Mouse (Mus musculus): Measurements from ENCODE around the gene Gm49425. TPM values are rescaled to one million over a fixed set of nuclear protein-coding genes. Genes with fewer than 3 reads are reported as not detected.

The Gm49425 gene
- total RNA-seq, 4 experiments from 2014 or later: not detected

DNA sequence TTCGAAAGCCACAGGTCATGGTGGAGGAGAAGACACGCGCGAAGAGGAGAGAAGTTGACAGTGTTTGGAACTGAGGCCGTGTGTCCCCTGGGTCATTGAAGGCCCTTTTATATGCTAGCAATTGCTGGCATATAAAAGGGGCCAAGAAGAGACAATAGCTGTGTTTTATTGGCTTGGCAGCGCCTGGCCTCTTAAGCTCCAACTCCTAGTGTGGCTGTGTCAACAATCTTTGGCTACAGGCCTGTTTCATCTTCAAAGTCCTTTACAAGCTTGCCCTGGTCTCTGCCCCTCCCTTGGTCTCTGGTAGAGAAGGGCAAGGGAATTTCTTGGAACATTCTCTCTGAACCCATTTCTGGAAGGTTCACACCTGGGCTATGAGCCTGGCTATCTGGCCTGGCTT lies 25.6 kb downstream of the Gm49425 start, which contains the start of gene Krt83:
Gene Krt83 (minus strand): TSS at position 82 of the 400 bp plus-strand sequence.
- DNase-seq (ENCODE audit: low spot score): no peak

DNA sequence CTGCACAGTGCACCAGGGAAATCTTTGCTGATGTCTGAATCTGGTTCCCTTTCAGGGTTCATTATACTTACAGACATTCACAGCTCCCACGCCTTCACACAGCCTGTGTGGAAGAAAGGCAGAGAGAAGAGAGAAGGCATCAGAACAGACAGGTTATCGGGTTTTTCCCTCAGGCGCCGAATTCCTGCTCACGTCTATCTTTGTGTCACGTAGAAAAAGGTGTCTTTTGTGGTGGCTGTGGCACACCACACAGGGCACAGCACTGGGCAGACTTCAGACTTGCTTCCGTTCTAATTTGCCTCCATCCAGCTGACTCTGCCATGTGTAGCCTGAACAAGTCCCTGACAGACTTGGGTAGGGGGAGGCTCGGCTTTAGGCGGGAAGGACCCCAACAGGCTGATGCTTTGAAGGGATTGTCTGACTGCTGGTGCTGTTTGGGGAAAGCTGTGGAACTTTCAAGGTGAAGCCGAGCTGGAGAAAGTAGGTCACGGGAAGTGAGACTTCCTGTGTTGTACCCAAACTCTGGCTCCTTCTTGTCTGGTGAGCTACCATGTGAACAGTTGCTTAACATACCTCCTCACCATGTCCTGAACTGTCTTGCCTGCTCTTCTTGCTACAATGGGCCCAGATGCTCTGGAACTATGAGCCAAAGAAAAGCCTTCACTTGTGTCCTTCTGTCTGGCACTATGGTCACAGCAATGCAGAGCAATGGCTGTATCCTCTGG lies 31.0 kb downstream of the Gm49425 start:
- no peak for DNase-seq (ENCODE audit: low spot score)

DNA sequence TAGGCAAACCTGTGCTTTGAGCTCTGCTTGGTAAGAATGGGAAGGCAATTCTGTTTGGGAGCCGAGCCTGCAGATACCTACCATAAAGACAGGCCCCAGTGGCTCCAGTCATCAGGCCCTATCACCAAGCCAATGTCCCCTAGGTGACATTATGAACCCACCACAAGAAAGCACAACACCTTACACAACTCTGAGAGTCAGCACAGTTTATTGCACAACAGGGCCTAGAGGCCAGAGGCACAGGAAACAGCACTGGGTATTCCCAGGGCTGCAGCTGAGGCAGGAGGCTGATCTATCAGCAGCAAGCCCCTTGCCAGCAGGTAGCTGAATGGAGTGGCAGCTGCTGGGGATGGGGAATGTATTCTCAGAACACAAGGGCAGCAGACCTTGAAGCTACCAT lies 32.1 kb downstream of the Gm49425 start:
- no peak for DNase-seq (ENCODE audit: low spot score)

DNA sequence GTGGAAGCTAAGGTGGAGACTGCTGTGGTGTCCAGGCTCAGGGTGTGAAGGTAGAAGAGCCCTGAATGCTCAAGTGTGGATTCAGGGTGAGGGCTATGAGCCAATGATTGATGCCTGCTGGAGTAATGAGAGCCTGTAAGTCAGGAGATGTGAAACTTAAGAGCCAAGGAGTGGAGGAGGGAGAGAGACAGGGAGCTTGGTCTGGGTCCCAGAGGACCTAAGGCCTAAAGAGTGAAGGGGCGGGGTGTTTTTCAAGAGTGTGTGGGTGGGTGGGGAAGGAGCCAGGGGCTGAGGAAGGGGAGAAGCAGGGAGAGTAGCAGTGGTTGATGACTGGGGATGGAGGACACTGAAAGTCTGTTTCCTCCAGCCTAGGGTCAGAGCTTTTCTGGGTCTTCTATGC lies 33.4 kb downstream of the Gm49425 start:
- DNase-seq (ENCODE audit: low spot score): no peak

DNA sequence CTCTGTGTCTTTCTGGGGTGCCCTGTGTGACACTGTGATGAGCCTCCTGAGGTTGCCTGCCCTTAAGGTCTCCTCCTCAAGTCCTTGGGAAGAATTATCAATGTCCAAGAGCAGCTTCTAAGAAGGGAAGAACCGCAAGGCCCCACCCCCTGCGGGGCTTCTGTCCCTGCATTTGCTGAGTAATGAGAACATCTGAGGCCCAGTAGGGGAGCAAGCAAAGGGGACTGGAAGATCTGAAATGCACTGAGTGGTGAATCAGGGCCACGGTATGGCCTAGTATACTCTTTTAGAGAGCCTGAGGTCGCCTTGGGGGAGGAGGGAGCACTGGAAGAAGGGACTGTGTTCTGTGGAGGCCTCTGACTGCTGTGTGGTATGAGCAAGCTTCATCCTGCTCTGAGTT lies 35.0 kb downstream of the Gm49425 start:
- no peak for DNase-seq (ENCODE audit: low spot score)

DNA sequence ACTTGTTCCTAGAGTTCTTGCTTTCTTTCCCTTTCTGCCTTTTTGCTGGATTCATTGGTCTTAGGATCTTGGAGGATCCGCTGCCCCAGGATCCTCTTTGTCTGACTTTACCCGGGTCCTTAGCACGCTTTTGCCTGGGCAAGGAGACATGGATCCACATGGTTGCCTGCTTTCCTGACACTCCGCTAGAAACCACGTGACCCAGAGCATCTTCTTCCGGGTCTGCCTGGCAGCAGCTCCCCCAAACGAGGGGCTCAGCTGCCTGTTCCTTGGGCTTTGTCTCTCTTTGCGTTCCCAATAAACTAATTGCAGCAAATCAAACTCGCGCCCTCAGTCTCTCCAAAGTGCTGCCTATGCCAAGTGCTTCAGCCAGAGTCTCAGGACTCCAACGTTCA lies 37.4 kb downstream of the Gm49425 start:
- DNase-seq (ENCODE audit: low spot score): no peak

DNA sequence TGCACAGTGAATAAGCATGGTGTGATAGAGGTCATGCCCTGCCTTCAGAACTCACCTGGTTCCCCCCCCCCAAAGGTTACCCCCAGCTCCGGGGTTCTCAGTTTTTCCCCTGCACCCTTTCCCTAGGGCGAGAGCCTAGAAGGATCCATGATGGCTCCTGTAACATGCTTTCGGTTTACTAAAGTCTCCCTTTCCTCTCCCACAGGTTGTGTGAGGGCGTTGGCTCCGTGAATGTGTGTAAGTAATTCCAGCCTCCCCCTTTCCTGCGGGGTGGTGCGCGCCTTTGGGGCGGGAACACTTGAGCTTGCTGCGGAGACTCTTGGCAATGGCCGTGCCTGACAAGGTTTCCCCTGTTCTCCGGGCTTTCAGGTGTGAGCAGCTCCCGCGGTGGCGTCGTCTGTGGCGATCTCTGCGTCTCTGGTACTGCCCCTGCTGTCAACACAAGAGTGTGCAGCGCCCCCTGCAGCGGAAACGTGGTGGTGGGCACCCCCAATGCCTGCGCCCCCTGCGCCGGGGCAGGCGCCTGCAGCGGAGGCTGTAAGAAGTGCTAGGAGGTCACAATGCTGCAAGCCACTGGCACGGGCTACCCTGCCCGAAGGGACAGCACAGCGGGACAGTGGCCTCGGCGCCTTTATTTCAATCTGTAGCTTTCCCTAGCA lies 37.9 kb downstream of the Gm49425 start:
- DNase-seq (ENCODE audit: low spot score): no peak

DNA sequence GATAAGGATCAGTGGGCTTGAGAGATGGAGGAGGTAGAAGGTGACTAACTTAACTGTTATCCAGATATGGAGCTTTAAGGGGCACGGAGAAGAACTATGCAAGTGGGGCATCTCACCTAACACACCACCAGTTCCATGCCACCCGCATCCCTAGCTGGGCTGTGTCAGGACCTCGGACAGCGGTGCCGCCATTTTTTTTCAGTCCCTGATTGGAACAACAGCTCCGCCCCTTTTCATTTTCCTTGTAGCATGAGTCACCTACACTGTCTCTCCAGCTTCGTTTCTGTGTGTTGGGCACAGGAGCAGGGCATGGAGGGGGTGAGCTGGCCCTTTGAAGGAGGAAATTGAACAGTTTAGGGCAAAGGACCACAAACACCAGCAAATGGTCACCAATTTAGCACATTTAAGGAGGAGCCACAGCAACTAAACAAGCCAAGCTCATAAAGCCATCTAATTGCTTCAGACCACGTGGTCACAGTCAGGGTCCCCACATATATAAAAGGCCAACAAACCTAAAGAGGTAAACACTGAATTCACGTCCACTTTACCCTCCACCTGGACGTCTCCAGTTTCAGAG lies 44.0 kb downstream of the Gm49425 start, which contains the start of gene Krt86:
Gene Krt86 (plus strand): TSS at position 527 of the 577 bp plus-strand sequence.
- no peak for DNase-seq (ENCODE audit: low spot score)

DNA sequence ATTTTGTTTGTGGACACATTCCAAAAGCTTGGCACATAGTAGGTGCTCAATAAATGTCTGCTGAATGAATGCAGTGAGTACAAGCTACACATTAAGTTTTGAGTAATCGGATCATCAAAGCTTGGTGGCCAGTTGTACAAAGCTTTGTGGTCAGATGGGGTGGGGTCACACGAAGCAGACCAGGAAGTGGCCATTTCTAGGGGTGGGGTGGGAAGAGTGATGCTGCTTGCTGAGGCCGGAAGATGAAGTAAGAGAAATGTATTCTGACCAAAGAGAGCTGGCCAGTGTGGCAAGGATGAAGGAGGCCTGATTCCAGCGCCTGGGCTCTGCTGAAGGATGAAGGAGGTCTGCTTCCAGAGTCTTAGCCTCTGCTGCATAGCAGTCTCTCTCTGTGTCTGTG lies 48.0 kb downstream of the Gm49425 start:
- no peak for DNase-seq (ENCODE audit: low spot score)

Small RNAs within 50 kb of the gene (microRNA-seq; reads per million reads assigned to microRNA genes)
- gene Gm44393: not detected

Other genes starting within 250 kb of the Gm49425 start
- gene Atg101, start 233.0 kb downstream of the Gm49425 start, total RNA-seq (2022): 10 to 100 TPM; 21.1 to 25.4 (median 21.4) TPM
- gene 6030408B16Rik, start 224.0 kb downstream of the Gm49425 start, total RNA-seq (2022): 1 to 10 TPM in 3 of 4 experiments, under 1 TPM in 1; 0.54 to 2.1 (median 1.1) TPM
- gene Krt80, start 147.1 kb downstream of the Gm49425 start, total RNA-seq (2022): 1 to 10 TPM; 1.5 to 4.7 (median 2.4) TPM
- gene Krt7, start 106.2 kb downstream of the Gm49425 start, total RNA-seq (2022): 1 to 10 TPM; 1.4 to 3.6 (median 2.7) TPM
- not detected for gene Krt87, start 78.5 kb downstream of the Gm49425 start, total RNA-seq (2022)
- gene Krt88, start 69.5 kb downstream of the Gm49425 start, total RNA-seq (2022): not detected
- not detected for gene Krt81, start 53.5 kb downstream of the Gm49425 start, total RNA-seq (2022)
- gene Krt86, start 43.8 kb downstream of the Gm49425 start, total RNA-seq (2022): not detected
- gene Krt83, start 25.7 kb downstream of the Gm49425 start, total RNA-seq (2022): not detected
- gene Krt84, start 15.6 kb upstream of the Gm49425 start, total RNA-seq (2022): not detected
- not detected for gene Krt82, start 33.4 kb upstream of the Gm49425 start, total RNA-seq (2022)
- not detected for gene Krt90, start 45.7 kb upstream of the Gm49425 start, total RNA-seq (2022)
- not detected for gene Krt75, start 56.6 kb upstream of the Gm49425 start, total RNA-seq (2022)
- gene Gm5414, start 110.9 kb upstream of the Gm49425 start, total RNA-seq (2022): not detected
- gene Gm5478, start 130.1 kb upstream of the Gm49425 start, total RNA-seq (2022): not detected
- gene Krt6b, start 163.0 kb upstream of the Gm49425 start, total RNA-seq (2022): not detected
- not detected for gene Krt6a, start 177.0 kb upstream of the Gm49425 start, total RNA-seq (2022)
- gene Krt5, start 195.6 kb upstream of the Gm49425 start, total RNA-seq (2022): under 1 TPM in 1 of 4 experiments, not detected in 3; 0.40 TPM
- not detected for gene Krt71, start 225.8 kb upstream of the Gm49425 start, total RNA-seq (2022)

Data from heart, adult 8-10 months (tissue).